In genomic region chr7:49633375-49633956, GRCm38 (mm10) we compare ENCODE assay signal across 8 mouse cellular contexts. TPM values are rescaled to one million over a fixed set of nuclear protein-coding genes. Genes with fewer than 3 reads are reported as not detected.
DNase-seq lines count a peak whose midpoint lies in the region; ATAC-seq lines count a peak whose summit lies in the region.

No protein-coding gene starts in this region.

- H3K4me3 ChIP-seq in limb, embryonic 10.5 days: peak overlapping the region; percentile 39
- H3K4me3 ChIP-seq in midbrain, embryonic 12.5 days: peak overlapping the region; percentile 52

- H3K4me2 ChIP-seq in midbrain, embryonic 12.5 days (replicated peaks): peak overlapping the region; percentile 56

- peak overlapping the region; percentile 52 for H3K9ac ChIP-seq in midbrain, embryonic 12.5 days (replicated peaks)

- WGBS in limb, embryonic 10.5 days: under 1% methylated on average over 33 of the region's 33 CpGs
- WGBS in midbrain, embryonic 12.5 days: under 1% methylated on average over 33 of the region's 33 CpGs

- H3K36me3 ChIP-seq in limb, embryonic 10.5 days: no peaks in the 10 kb centered on the region
- H3K36me3 ChIP-seq in midbrain, embryonic 12.5 days: peaks cover 10% of the 10 kb centered on the region

- no peak for ATAC-seq in midbrain, embryonic 12.5 days (ENCODE audit: low FRiP score, low read depth)

- H3K27me3 ChIP-seq in limb, embryonic 10.5 days (ENCODE audit: low read depth, poor library complexity, severe bottlenecking): peaks cover 100% of the 10 kb centered on the region
- H3K27me3 ChIP-seq in midbrain, embryonic 12.5 days: peaks cover 82% of the 10 kb centered on the region

- no peak overlapping the region for H3K27ac ChIP-seq in limb, embryonic 10.5 days
- H3K27ac ChIP-seq in midbrain, embryonic 12.5 days (replicated peaks): peak overlapping the region; percentile 67

- peak; percentile 45 for DNase-seq in adrenal gland, adult 2 months
- DNase-seq in adrenal gland, postnatal 4 days (ENCODE audit: low spot score in 2 of 2): no peak
- peak; percentile 45 for DNase-seq in adrenal gland, postnatal 10 days
- peak; percentile 9 for DNase-seq in gastrocnemius, postnatal 25 days
- peak; percentile 72 for DNase-seq in limb, embryonic 10.5 days (ENCODE audit: low spot score)
- DNase-seq in thymus, postnatal 0 days (ENCODE audit: low spot score): peak; percentile 49
- no peak for DNase-seq in layer of hippocampus, adult 18-20 months (ENCODE audit: low spot score in 2 of 2)

- peaks cover 33% of the 10 kb centered on the region for H3K4me1 ChIP-seq in limb, embryonic 10.5 days
- peaks cover 53% of the 10 kb centered on the region for H3K4me1 ChIP-seq in midbrain, embryonic 12.5 days

- H3K9me3 ChIP-seq in limb, embryonic 10.5 days (replicated peaks): no peaks in the 10 kb centered on the region
- H3K9me3 ChIP-seq in midbrain, embryonic 12.5 days: no peaks in the 10 kb centered on the region

RNA-seq across cellular contexts. Expression of gene Dbx1, which starts 3.2 kb away (rescaled TPM):
- not detected for total RNA-seq in adrenal gland, adult 2 months (2021)
- polyA plus RNA-seq in adrenal gland, adult 2 months (2012; rRNA removed): not detected in 2 replicates
- total RNA-seq in adrenal gland, postnatal 4 days (2021): not detected
- total RNA-seq in adrenal gland, postnatal 10 days (2021): not detected
- not detected for total RNA-seq in gastrocnemius, postnatal 25 days (2021)
- not detected in 2 replicates for polyA plus RNA-seq in limb, embryonic 10.5 days (2016; fragmentation: Nextera tagmentation; extraction: Ambion mirVana)
- polyA plus RNA-seq in midbrain, embryonic 12.5 days (2016; fragmentation: Nextera tagmentation; extraction: Ambion mirVana): 176 and 184 TPM in 2 replicates
- polyA plus RNA-seq in thymus, postnatal 0 days (2015; fragmentation: Nextera tagmentation; extraction: Ambion mirVana): 0.05 TPM in 1 of 2 replicates, not detected in the other
- not detected for total RNA-seq in layer of hippocampus, adult 18-20 months (2021)

Comparison
In these comparisons a context has a peak if more than half of its experiments do, and no peak if none do; other contexts are left out.
1. DNase-seq: peak in adrenal gland, adult 2 months (single experiment), adrenal gland, postnatal 10 days (single experiment), gastrocnemius, postnatal 25 days (single experiment), limb, embryonic 10.5 days (single experiment) and thymus, postnatal 0 days (single experiment); none in adrenal gland, postnatal 4 days (0 of 2) and layer of hippocampus, adult 18-20 months (0 of 2).